Mouse (Mus musculus) spleen, adult 2 months (tissue): ENCODE measurements around the gene Pdzd7.

Experiments
- CTCF ChIP-seq: fragments of 200-500 bp; IDR thresholded peaks from 2 replicates; pipeline ENCODE4 v1.5.1; 2011; ENCODE audit warnings: mild to moderate bottlenecking, inconsistent platforms; ENCODE audit not compliant: insufficient read depth, insufficient read length, insufficient replicate concordance; ENCODE audit errors: extremely low read depth
- POLR2A ChIP-seq: fragments of 200-500 bp; IDR thresholded peaks from 2 replicates; pipeline ENCODE4 v1.6.1; 2011; ENCODE audit warnings: low read depth, low read length, inconsistent platforms

DNA sequence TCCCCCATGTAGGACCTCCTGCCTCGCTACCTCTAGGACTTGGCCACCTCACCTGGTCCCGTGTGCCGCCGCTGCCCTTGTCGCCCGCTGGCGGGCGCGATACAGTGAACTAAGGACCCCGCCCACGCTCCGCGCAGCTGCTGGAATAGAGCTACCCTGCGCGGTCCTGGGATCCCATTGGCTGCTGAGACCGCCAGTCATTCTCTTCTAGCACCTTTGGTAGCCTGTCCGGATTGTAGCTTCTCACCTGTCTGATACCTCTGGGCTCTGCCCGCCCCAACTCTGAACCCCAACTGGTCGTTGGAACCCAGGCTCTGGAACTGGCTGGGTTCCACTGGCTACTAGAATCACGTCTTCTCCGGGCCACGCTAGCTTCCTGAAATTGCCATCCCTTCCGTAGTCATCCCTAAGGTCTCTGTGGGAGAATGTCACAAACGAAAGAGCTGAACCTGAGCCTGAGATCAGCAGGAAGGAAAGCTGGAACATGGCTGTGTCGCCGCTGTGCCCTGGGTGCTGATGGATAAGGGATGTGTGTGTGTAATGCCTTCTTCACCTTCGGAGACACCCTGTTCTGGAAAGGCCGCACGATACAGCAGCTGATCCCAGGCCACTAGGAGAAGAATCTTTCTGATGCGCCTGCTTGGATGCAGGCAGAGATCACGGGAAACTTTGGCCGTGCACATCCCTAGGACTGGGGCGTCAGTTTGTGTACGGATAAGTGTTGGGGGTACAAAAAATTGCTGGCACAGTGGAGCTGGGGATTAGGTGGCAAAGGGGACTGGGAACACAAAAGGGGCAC is 1.2 kb upstream of the Pdzd7 start:
- no peak for TF ChIP-seq POLR2A
- no peak for TF ChIP-seq CTCF
